Mouse (Mus musculus): Measurements from ENCODE around the gene Papln. TPM values are rescaled to one million over a fixed set of nuclear protein-coding genes. Genes with fewer than 3 reads are reported as not detected.

The Papln gene
- total and polyA plus RNA-seq, 3 experiments = 0.09 to 0.51 TPM; not detected in 1

- no peaks in the 10 kb centered on the region for H3K27me3 ChIP-seq (replicated peaks)
- TF ChIP-seq KAT2A (IDR thresholded peaks at IDR 0.05; ENCODE audit: insufficient replicate concordance, low read length) = no peak
- TF ChIP-seq CTCF (conservative IDR thresholded peaks at IDR 0.05 in 1 of 2, IDR thresholded peaks at IDR 0.05 in 1 of 2; ENCODE audit: low read depth in 2 of 2, low read length in 2 of 2) = no peak
- TF ChIP-seq E2F4 (IDR thresholded peaks at IDR 0.05; ENCODE audit: insufficient replicate concordance, low read depth, low read length) = no peak
- no peak for TF ChIP-seq SIN3A (IDR thresholded peaks at IDR 0.05; ENCODE audit: low read length)
- no peak for TF ChIP-seq IRF4 (IDR thresholded peaks at IDR 0.05; ENCODE audit: low read depth, low read length)
- no peak for TF ChIP-seq USF2 (conservative IDR thresholded peaks at IDR 0.05; ENCODE audit: low read depth, low read length)
- TF ChIP-seq MXI1 (IDR thresholded peaks at IDR 0.05; ENCODE audit: low read depth, low read length) = no peak
- no peak for TF ChIP-seq MYC (IDR thresholded peaks at IDR 0.05; ENCODE audit: low read depth, low read length)
- TF ChIP-seq MAZ (IDR thresholded peaks at IDR 0.05; ENCODE audit: low read depth, low read length) = no peak
- in situ Hi-C loops (cut with MboI; ENCODE audit: low pct_ligation_motif_present, low pct_unique_long_range_greater_than_20kb, low sequenced_read_pairs) (loop anchor here (25.0 kb wide), 1 partner anchor 272 kb away; the partner anchor contains the start of genes Acot3 and Acot5), dilution Hi-C loops (cut with MboI; ENCODE audit: extremely low pct_ligation_motif_present, extremely low pct_unique_long_range_greater_than_20kb, low sequenced_read_pairs) (no loop called here)
- no peaks in the 10 kb centered on the region for H3K9me3 ChIP-seq (replicated peaks; ENCODE audit: low read length)
- no peak for DNase-seq (ENCODE audit: extremely low read depth)
- no peak overlapping the region for H3K9ac ChIP-seq (ENCODE audit: insufficient read depth, low read depth)
- H3K4me3 ChIP-seq (replicated peaks in 1 of 3; ENCODE audit: low read depth in 2 of 3, low read length in 2 of 3, poor library complexity in 1 of 3) = no peak overlapping the region
- H3K27ac ChIP-seq (ENCODE audit: insufficient read depth, low read depth) = no peak overlapping the region
- H3K79me2 ChIP-seq (replicated peaks; ENCODE audit: control insufficient read depth, extremely low read depth, insufficient read depth, poor library complexity, severe bottlenecking) = no peaks in the 10 kb centered on the region
- no peaks in the 10 kb centered on the region for H3K4me1 ChIP-seq (ENCODE audit: control insufficient read depth in 1 of 2, insufficient read depth in 2 of 2)
- H3K36me3 ChIP-seq (replicated peaks in 1 of 2; ENCODE audit: control insufficient read depth in 1 of 2, insufficient read depth in 1 of 2, low read length in 1 of 2) = peaks cover 19 to 35% of the 10 kb centered on the region in 2 experiments
- H3K4me2 ChIP-seq (ENCODE audit: insufficient read depth, low read depth, poor library complexity, severe bottlenecking) = no peak overlapping the region
Observed at GRCm38 (mm10) chr12:83790749-83791148, 27.3 kb downstream of the Papln start.

- H3K36me3 ChIP-seq (replicated peaks in 1 of 2; ENCODE audit: control insufficient read depth in 1 of 2, insufficient read depth in 1 of 2, low read length in 1 of 2) = peaks cover 21 to 42% of the 10 kb centered on the region in 2 experiments
- no peak for TF ChIP-seq HCFC1 (IDR thresholded peaks at IDR 0.05; ENCODE audit: low read depth, low read length)
- TF ChIP-seq USF2 (conservative IDR thresholded peaks at IDR 0.05; ENCODE audit: low read depth, low read length) = no peak
- no peak for TF ChIP-seq PAX5 (IDR thresholded peaks at IDR 0.05; ENCODE audit: low read length)
- TF ChIP-seq ETS1 (conservative IDR thresholded peaks at IDR 0.05; ENCODE audit: low read depth, low read length) = no peak
- no peak for TF ChIP-seq MAFK (IDR thresholded peaks at IDR 0.05; ENCODE audit: insufficient replicate concordance, low read length)
- TF ChIP-seq ZMIZ1 (IDR thresholded peaks at IDR 0.05; ENCODE audit: low read depth, low read length) = no peak
- no peak for TF ChIP-seq CHD1 (IDR thresholded peaks at IDR 0.05; ENCODE audit: low read depth, low read length)
- no peak for TF ChIP-seq JUN (IDR thresholded peaks at IDR 0.05; ENCODE audit: insufficient read depth, low read depth, low read length)
- TF ChIP-seq EP300 (IDR thresholded peaks at IDR 0.05; ENCODE audit: low read length) = no peak
- TF ChIP-seq UBTF (IDR thresholded peaks at IDR 0.05; ENCODE audit: low read depth, low read length) = no peak
- in situ Hi-C loops (cut with MboI; ENCODE audit: low pct_ligation_motif_present, low pct_unique_long_range_greater_than_20kb, low sequenced_read_pairs) (loop anchor here (25.0 kb wide), 1 partner anchor 271 kb away; the partner anchor contains the start of genes Acot3 and Acot5), dilution Hi-C loops (cut with MboI; ENCODE audit: extremely low pct_ligation_motif_present, extremely low pct_unique_long_range_greater_than_20kb, low sequenced_read_pairs) (no loop called here)
- H3K9ac ChIP-seq (ENCODE audit: insufficient read depth, low read depth) = no peak overlapping the region
- DNase-seq (ENCODE audit: extremely low read depth) = no peak
- H3K4me2 ChIP-seq (ENCODE audit: insufficient read depth, low read depth, poor library complexity, severe bottlenecking) = no peak overlapping the region
- no peak overlapping the region for H3K4me3 ChIP-seq (replicated peaks in 1 of 3; ENCODE audit: low read depth in 2 of 3, low read length in 2 of 3, poor library complexity in 1 of 3)
- no peaks in the 10 kb centered on the region for H3K79me2 ChIP-seq (replicated peaks; ENCODE audit: control insufficient read depth, extremely low read depth, insufficient read depth, poor library complexity, severe bottlenecking)
- no peaks in the 10 kb centered on the region; a peak in 1 of 4 replicates for H3K4me1 ChIP-seq (ENCODE audit: control insufficient read depth in 1 of 2, insufficient read depth in 2 of 2)
- no peak overlapping the region for H3K27ac ChIP-seq (ENCODE audit: insufficient read depth, low read depth)
- H3K27me3 ChIP-seq (replicated peaks) = no peaks in the 10 kb centered on the region
- H3K9me3 ChIP-seq (replicated peaks; ENCODE audit: low read length) = no peaks in the 10 kb centered on the region
Observed at GRCm38 (mm10) chr12:83791737-83792136, 28.3 kb downstream of the Papln start.

All from CH12.LX (cell line).